Mouse (Mus musculus) naive thymus-derived CD4-positive, alpha-beta T cell, adult 2 months (primary cell): ENCODE measurements at regions not wholly inside any gene's neighbourhood (a gene's known extent, or its start where the extent isn't known, plus 50 kb on each side); places are given as distances from the start of the nearest gene placed in this dataset.

Experiments
- DNase-seq: peaks from one replicate; pipeline ENCODE4 v3.0.0-alpha.2; 2011; ENCODE audit warnings: low read depth

DNA sequence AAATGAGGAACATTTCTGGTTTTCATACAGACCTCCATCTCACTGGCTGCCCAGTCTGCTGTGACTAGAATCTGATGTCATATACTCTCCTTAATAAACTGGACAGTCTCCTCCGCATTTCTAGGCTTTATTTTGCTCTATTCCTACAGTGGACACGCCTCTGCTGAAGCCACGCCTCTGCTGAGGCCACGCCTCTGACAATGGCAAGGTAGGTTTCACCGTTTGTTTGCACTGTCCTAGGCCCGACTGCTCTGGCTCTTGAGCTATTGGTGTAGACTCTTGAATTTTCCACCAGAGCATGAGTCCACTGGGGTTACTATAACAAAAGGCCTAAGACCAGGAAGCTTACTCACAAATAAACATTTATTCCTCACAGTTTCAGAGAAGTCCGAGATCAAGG lies 69.8 kb upstream of the Pax2 start:
- no peak for DNase-seq

DNA sequence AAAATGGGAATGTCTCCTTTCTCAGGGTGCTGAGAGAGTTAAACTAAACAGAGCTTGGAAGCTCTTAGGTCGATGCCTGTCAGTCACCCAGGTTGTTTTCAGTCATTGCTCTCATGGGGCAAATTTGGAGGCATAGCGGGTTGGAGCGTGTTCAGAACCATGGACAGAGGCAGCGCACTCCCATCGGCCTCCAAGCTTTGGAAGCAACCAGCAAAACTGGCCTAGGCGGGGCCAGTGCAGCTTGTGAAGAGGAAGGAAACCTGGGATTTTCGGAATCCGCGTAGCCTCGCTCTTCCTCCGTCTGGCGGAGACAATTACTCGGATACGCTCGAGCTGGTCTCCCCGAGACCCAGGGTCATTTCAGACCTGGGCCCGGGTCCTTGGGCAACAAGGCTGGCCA lies 63.4 kb upstream of the Pax2 start:
- no peak for DNase-seq

DNA sequence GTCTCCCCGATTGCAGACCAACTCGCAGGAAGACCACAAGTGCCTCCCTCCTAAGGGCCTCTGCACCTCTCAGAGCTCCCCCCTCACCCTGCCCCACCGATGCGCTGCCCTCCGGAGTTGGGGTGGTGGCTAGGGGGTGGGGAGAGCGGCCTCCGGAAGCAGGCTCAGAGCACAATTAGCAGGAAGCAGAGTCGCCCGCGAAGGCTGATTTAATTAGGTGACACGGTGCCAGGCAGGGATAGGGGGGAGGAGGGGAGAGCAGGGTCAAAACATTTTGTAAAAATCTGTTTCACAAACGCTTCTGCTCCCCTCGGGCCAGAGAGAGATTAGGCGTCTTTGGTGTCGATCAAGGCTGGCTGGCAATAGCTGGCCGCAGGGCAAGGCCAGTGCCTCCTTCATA lies 63.0 kb upstream of the Pax2 start:
- no peak for DNase-seq

DNA sequence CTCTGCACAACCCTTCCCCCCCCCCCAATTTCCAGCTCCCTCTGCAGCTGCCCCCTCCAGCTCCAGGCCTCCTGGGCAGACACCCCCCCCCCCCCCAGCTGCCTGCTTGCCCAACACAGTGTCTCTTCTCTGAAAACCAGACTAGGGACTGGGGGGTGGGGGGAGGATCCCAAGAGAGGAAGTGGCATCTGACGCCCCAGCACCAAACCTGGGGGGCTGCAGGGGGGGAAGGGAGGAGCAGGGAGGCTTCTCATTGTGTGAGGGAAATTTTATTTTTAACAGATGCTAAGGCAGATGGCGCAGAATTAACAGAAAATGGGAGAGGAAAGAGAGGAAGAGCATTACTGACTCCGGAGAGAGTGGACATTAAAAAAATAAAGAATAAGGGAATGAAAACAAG lies 60.5 kb upstream of the Pax2 start:
- no peak for DNase-seq

DNA sequence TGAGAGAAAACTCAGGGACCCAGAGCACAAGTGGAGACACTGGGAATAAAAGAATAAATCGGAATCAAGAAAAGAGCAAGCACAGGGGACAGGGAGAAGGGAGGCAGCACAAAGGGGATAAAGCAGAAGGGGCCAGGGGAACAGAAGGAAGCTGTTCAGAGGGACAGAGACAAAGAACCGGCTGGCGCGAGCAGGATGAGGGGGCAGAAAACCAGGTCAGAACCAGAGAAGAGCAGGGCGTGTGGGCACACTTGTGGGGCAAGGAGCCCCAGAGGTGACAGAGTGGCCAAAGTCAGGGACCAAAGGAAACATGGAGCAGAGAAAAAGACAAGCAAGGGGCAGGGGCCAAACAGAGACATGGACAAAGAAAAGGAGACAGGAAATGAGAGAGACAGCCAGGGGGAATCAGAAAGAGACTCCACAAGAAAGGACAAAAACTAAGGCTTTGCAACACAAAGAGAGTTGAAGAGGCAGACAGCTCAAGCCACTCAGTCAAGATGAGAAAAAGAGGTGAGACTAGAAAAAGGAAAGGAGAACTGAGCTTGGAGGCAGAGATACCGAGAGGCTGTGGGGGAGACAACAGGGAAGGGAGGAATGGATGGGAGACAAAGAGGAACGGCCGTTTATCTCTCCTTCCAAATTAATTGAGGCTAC lies 59.7 kb upstream of the Pax2 start:
- DNase-seq, result no peak

DNA sequence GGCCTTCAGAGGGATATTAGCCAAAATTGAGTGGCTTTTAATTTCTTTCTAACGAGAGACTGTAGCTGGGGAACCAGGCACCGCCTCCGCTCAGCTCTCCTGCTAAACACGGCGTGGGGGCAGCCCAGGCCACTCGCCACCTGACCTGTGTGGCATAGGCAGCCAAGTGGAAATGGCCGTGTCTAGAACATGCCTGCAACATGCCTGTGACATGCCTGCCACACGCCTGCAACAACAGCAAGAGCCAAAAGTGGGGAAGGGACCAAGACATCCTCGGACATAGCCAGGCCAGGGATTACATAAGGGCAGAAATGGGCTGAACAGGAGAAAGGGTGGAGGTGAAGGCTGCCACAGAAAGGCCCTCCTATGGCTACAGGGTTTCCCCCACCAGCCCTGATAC lies 59.1 kb upstream of the Pax2 start:
- DNase-seq, result no peak

DNA sequence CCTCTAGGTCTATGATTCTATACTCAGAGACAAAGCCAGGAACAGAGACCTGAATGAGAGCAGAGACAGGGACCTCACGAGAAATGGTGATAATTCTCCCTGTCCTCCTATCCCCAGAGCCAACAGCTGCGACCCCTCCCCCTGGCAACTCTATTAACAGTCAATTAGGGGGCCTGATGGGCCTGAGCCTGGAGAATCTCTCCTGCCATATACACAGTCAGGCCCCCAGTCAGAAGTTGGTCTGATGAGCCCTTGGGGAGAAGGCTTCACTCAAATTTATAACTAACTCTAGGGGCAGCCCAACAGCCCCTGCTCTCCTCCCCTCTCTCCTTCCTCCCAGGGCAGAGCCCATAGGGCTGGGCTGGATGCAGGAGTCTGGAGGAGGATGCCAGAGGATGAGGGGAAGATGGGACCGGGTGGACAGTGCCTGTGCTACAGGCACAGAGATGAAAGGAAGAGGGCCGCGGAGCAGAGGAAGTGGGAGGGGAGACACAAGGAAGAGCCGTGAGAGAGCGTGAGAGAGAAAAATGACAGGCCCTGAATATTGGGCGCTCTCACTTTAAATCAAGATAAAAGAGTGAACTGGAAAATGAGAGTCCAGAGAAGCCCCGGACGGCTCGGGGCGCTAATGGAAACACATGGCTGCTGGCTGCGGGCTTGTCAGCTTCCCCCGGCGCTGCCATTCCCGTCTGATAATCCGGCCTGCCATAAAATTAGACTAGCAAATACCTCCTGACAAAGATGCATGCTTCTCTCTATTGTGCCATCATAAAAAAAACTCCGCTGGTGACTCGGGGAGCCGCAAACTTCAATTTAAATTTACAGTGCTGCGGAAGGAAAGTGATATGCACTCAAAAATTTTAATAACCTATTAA lies 57.2 kb upstream of the Pax2 start:
- DNase-seq, result no peak
